Mouse (Mus musculus): ENCODE measurements around the gene Klhdc3.
A peak's percentile ranks its signal among the peaks of the same experiment; 100 is the strongest.

Klhdc3 gene

GRCm38 (mm10) chr17:46680760-46681373 is at the start of gene Klhdc3:
TSS of gene Klhdc3 (minus strand) at chr17:46680914.
- peak; percentile 98 for DNase-seq (ENCODE audit: low spot score in 2 of 2)

GRCm38 (mm10) chr17:46728904-46729318 is 48.2 kb upstream of the Klhdc3 start, which contains the start of gene Gnmt:
TSS of gene Gnmt (minus strand) at chr17:46729168.
- no peak for DNase-seq (ENCODE audit: low spot score in 2 of 2)

GRCm38 (mm10) chr17:46728496-46728895 is 47.8 kb upstream of the Klhdc3 start:
- no peak for DNase-seq (ENCODE audit: low spot score in 2 of 2)

- no peak for DNase-seq (ENCODE audit: low spot score in 2 of 2)
Observed at GRCm38 (mm10) chr17:46728021-46728420, 47.3 kb upstream of the Klhdc3 start.

- no peak for DNase-seq (ENCODE audit: low spot score in 2 of 2)
Observed at GRCm38 (mm10) chr17:46727271-46727670, 46.6 kb upstream of the Klhdc3 start.

DNA sequence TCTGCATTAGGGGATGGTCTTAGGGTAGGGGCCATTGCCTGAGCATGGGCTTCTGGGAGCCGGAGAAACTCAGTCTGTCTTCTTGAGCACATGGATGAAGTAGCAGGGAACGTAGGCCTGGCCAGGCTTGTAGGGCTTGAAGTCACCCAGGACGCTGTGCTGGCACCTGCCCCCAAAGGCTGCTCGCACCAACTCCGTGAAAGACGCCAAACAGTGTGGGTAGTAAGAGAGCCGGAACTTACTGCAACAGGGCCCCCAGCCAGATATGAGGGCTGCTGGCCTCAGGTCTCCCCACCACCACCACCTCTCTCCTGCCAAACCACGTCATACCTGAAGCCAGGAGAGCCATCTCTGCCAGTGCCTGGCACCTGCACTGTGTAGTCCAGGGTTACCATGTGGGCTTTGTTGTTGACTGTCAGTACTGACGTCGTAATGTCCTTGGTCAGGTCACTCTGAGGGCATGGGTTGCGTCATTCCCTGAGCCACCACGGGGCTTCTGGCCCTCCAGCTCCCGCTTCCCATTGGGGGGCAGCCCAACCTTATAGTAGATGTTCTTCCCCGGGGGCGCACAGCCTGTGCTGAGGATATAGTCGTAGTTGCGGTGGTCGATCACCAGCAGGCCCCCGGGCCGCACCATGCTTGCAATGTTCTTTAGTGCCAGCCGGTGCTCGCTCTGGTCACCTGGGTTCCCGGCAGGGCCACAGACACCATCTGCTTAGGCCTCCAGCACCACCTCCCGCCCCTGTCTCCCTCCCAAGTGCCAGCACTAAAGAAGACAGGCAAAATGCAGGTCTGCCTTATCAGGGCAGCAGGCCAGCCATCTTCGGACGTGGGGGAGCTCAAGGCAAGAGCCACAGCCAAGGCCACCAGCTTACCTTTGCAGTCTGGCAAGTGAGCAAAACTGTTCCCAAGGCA is 45.3 kb upstream of the Klhdc3 start:
- no peak for DNase-seq (ENCODE audit: low spot score in 2 of 2)

- no peak for DNase-seq (ENCODE audit: low spot score in 2 of 2)
Observed at GRCm38 (mm10) chr17:46725273-46725672, 44.6 kb upstream of the Klhdc3 start.

GRCm38 (mm10) chr17:46724477-46725084 is 43.9 kb upstream of the Klhdc3 start:
- no peak for DNase-seq (ENCODE audit: low spot score in 2 of 2)

DNA sequence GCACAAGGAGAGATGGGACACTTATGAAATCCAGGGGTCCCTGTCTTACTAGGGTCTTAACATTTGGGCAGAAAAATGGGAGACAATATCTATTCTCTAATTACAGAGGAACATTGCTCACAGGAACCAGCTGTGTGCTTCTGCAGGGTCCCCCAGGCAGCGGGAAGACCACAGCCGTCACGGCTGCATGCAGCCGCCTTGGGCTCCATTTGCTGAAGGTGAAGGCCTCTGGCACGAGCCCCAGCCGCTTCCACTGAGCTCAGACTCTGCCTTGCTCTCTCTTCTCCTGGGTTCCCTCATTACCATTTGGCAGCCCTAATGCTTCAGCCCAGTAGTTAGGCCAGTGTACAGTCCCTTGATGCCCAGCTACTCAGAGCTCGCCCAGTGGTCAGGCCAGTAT is 40.4 kb upstream of the Klhdc3 start:
- DNase-seq (ENCODE audit: low spot score in 2 of 2): no peak

DNA sequence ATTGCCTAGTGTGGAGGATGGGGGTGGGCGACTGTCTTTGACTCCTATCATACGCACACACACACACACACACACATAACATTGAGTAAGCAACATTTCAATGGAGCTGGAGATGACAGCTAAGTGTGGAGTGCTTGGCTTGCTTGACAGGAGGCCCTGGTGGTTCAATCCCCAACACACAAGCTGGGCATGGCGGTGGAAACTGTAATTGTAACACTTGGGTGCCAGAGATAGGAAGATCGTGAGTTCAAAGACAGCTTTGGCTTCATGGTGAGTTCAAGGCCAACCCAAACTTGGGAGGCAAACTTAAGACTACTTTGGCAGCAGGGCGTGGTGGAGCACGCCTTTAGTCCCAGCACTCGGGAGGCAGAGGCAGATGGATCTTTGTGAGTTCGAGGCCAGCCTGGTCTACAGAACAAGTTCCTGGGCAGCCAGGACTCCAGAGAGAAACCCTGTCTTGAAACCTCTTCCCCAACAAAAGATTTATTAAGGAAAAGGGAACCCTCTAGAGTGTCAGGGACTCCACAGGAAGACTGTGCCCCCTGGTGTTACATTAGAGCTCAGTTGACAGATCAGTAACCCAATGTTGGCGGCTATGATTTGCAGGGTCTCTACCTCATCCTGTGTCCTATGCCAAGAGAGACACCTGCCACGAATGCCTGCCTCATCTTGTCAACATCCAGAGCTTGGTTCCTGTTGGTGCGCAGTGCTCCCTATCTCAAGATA is 34.2 kb upstream of the Klhdc3 start:
- no peak for DNase-seq (ENCODE audit: low spot score in 2 of 2)

GRCm38 (mm10) chr17:46713849-46714248 is 33.1 kb upstream of the Klhdc3 start:
- DNase-seq (ENCODE audit: low spot score in 2 of 2): no peak

GRCm38 (mm10) chr17:46712442-46712841 is 31.7 kb upstream of the Klhdc3 start:
- DNase-seq (ENCODE audit: low spot score in 2 of 2): no peak

GRCm38 (mm10) chr17:46711612-46712271 is 31.0 kb upstream of the Klhdc3 start:
- peak; percentile 31 to 73 for DNase-seq (ENCODE audit: low spot score in 2 of 2)

GRCm38 (mm10) chr17:46710959-46711597 is 30.4 kb upstream of the Klhdc3 start, which contains the start of gene Pex6:
TSS of gene Pex6 (plus strand) at chr17:46711463.
- peak; percentile 90 to 95 for DNase-seq (ENCODE audit: low spot score in 2 of 2)

DNA sequence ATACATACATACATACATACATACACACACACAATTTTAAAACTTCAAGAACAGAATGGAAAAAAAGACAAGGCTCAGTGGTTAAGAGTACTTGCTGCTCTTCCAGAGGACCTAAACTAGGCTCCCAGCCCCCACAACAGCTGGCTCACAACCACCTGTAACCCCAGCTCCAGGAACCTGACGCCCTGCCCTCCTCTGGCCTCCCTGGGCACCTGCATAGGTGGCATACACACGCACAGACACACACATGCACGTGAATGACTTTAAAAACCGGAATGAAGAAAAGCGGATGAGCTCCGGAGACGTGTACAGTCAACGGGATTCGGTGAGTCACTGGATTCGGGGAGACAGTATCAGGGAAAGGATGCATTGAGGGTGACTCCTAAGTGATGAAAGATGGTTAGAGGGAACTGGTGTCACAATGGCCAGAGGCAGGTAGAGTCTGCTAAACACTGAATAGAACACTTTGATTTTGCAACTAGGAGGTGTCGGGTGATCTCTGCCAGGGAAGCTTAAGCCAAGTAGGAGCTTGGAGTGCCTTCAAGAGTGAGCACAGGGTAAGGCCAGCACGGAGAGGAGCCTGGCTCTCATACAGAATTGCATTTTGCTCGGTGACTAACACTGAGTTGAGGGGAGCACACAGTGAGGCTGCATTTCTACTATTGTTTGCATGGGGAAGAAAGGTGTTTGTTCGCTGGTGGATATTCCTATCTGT is 25.8 kb upstream of the Klhdc3 start:
- DNase-seq (ENCODE audit: low spot score in 2 of 2): no peak

DNA sequence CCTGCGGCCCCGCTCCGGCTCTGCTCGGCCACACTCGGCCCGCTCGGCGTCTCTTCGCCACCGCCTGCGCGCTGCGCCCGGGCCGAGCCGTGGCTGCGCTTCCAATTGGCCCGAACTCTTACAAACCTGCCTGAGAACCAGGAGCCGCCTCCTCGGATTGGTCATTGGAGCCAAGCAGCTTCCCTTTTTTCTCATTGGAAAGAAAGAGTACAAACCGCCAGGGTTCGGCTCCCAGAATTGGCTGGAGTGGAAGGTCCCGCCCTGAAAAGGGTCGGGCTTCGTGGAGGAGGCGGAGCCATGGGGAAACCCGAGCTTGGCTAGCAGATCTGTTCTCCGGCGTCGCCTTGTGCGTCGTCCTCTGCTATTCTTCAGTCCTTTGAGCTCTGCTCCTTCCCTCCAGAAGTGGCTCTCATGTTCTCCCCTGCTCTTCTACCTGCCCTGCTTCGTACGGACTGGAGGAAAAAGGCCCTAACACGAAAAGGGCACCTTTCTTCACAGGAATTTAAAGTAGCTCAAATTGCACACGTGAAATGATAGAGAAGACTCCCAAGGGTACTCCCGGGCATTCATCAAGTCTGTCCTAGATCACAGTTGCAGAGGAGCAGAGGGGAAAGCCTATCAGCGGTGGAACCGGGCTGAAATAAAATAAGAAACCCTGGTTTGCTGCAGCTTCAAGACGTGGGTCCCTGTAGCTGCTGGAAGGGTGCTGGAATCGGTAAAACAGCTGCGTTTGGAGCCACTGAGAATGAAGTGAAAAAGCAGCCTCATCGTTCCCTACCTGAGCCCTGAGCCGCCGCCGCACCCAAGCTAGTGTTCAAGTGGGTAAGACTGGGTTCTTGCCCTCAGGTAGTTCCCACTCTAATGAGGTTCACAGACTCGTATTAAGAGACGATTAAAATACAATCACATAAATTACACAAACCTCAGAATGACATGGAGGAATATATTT is 24.4 kb upstream of the Klhdc3 start, which contains the start of gene Ppp2r5d:
TSS of gene Ppp2r5d (minus strand) at position 225 of the 949 bp plus-strand sequence.
- DNase-seq (ENCODE audit: low spot score in 2 of 2): peak; percentile 95

DNA sequence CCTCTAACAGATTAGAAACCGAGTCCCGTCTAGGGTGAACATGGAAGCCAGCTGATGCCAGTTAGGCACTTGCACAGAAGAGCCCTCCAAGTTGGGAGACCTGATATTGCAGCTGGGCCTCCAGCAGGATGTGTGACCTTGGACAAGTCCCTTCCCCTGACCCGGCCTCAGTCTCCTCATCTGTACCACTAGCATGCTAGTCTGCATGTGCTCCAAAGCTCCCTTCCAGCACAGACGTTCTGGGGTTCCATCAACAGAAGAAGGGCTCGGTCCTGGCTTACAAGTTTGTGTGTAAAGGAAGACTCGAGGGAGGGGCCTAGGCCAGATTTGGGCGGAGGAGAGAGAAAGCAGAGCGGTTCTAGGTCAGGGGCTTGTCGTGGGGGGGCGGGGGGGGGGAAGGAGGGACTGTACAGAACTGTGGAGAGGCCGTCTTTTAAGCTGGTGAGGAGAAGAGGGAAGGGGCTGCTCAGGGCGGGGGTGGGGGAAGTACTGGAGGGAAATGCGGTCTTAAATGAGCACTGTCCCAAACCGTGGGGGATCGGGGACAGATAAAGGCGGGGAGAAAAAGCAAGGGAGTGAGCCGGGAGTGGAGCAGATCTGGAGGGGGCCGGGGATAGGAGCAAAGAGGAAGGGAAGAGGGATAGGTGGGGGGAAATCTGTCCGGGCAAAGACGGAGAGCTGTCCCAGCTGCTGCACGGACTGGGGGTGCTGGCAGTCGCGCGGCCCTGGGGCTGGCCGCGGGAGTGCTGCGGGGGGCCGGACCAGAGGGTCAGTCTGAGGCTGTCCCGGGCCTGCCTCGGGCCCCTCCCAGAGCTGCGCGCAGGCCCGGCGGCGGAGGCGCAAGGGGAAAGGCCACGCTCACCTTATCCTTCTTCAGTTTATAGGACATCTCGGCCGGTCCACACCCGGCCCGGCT is 23.5 kb upstream of the Klhdc3 start:
- no peak for DNase-seq (ENCODE audit: low spot score in 2 of 2)

GRCm38 (mm10) chr17:46702506-46702905 is 21.8 kb upstream of the Klhdc3 start:
- no peak for DNase-seq (ENCODE audit: low spot score in 2 of 2)
